Mouse (Mus musculus) Patski (cell line): ENCODE results near the gene Drd1. TPM values are rescaled to one million over a fixed set of nuclear protein-coding genes. Genes with fewer than 3 reads are reported as not detected.

ENCODE experiments used
- ATAC-seq: fragments of 100-300 bp; one replicate; pipeline ENCODE4 v1.8.0; 2021
- CTCF ChIA-PET: fragments of 350-600 bp; sonication (Branson Sonifier 250); formaldehyde crosslinking; loops from one replicate; lab custom pipeline; 2022; ENCODE audit warnings: inconsistent platforms; lab: Charles Lee
- POLR2A ChIA-PET: fragments of 350-600 bp; sonication (Branson Sonifier 250); formaldehyde crosslinking; loops from one replicate; lab custom pipeline; 2022; ENCODE audit warnings: antibody characterized with exemption, inconsistent platforms; lab: Charles Lee
- DNase-seq: peaks from one replicate; pipeline ENCODE4 v3.0.0-alpha.2; 2011; ENCODE audit warnings: low read depth, low spot score
- H3K27me3 ChIP-seq: fragments of 371-371 bp; one replicate; pipeline ENCODE4 v1.5.1; 2021
- CTCF ChIP-seq: fragments of 100-300 bp; IDR thresholded peaks from one replicate; pipeline ENCODE4 v1.5.1; 2021
- in situ Hi-C: fragments of 300-500 bp; cut with MboI; formaldehyde crosslinking; loops from 3 replicates; pipeline ENCODE4 v1.11.1; 2018; ENCODE audit warnings: low pct_unique_long_range_greater_than_20kb, mixed read lengths
- polyA plus RNA-seq: library from polyadenylated mRNA; unstranded; gene quantifications from one replicate; pipeline ENCODE4 v1.2.3, GENCODE M21; 2021

Drd1 gene
- polyA plus RNA-seq, 1 experiment from 2014 or later = 0.44 TPM

DNA sequence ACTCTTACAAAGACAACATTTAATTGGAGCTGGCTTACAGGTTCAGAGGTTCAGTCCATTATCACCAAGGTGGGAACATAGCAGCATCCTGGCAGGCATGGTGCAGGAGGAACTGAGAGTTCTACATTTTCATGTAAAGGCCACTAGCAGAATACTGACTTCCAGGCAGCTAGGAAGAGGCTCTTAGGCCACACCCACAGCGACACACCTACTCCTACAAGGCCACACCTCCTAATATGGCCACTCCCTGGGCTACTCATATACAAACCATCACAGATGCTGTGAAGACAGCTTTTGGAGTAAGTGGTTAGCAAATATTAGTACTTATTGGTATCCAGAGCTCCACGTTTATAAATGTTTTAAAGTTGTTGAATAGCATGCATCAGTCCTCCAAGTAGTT, 19.9 kb upstream of the Drd1 start:
- no peak for TF ChIP-seq CTCF
- ChIA-PET POLR2A (no interaction called here), CTCF (interaction anchor here (1.0 to 1.8 kb wide), 4 partner anchors 12 to 487 kb away, joined by 3 read pairs; no protein-coding TSS in a partner anchor)
- ATAC-seq (no peak), DNase-seq (no peak)
- in situ Hi-C loops = no loop called here
- H3K27me3 ChIP-seq = no peaks in the 10 kb centered on the region

DNA sequence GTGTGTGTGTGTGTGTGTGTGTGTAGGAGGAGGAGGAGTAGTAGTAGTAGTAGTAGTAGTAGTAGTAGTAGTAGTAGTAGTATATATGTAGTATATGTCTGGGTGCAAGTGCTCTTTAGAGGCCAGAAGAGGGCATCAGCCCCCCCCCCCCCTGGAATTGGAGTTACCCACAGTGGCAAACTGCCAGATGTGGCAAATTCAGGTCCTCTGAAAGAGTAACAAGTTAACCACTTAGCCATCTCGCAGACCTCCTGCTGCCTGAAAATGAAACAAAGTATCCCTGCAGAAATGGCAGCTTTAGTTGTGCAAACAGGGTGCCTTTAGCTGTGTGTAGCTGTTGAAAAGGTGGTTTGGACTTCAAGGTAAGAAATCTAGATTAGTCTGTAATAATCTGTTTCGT, 18.0 kb upstream of the Drd1 start:
- no peaks in the 10 kb centered on the region for H3K27me3 ChIP-seq
- DNase-seq = no peak
- ChIA-PET CTCF (interaction anchor here (1.2 kb wide), 1 partner anchor 14 kb away, joined by 3 read pairs; no protein-coding TSS in a partner anchor), POLR2A (interaction anchor here (1.4 kb wide), 1 partner anchor 8 kb away, joined by 3 read pairs; no protein-coding TSS in a partner anchor)
- in situ Hi-C loops = no loop called here
- ATAC-seq = no peak
- TF ChIP-seq CTCF = no peak

DNA sequence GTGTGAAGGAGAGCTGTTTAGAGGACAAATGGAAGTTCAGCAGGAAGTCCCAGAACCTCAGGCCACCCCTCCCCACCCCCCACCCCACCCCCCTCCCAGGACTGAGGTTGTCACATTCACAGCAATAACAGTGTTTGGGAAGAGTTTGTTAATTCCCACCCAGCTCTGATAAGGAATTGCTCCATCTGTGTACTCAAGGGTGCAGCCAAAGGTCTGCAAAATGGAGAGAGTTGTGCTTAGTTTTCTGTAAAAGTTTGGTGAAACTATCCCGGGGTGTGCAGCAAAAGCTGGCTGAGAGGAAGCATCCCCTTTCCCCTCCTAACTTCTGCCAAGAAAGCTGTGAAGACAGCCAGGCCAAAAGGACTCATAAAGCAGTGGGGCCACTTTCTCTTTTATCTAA, 17.6 kb upstream of the Drd1 start:
- no peak for TF ChIP-seq CTCF
- ATAC-seq (no peak), DNase-seq (no peak)
- ChIA-PET POLR2A (interaction anchor here (1.4 kb wide), 1 partner anchor 9 kb away, joined by 3 read pairs; no protein-coding TSS in a partner anchor), CTCF (interaction anchor here (0.9 to 1.4 kb wide), 2 partner anchors 9 to 21 kb away, joined by 3 to 4 read pairs; no protein-coding TSS in a partner anchor)
- in situ Hi-C loops = no loop called here
- no peaks in the 10 kb centered on the region for H3K27me3 ChIP-seq

DNA sequence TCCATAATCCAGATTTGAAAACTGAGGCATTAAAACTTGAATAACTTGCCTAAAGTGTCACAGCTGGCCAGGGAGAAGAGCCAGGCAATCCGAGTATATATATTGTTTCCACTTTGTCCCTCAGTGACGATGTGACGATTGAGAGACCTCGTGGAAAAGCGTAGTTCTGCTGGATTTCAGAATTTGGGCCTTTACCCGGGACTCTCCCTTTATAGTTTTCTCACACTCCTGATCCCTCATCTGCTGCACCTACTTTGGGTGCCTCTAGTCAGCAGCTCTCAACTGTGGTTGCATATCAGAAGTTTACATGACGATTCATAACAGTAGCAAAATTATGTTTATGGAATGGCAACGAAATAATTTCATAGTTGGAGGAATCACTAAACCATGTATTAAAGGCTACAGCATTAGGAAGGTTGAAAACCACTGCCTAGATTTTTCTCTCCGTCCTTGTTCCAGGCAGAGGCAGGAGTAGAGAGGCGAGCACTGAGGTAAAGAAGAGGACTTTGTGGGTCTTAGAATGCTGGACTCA, 17.1 kb upstream of the Drd1 start:
- ATAC-seq = no peak
- ChIA-PET POLR2A (interaction anchor here (0.6 to 1.4 kb wide), 2 partner anchors 9 to 36 kb away, joined by 3 read pairs; no protein-coding TSS in a partner anchor), CTCF (interaction anchor here (0.9 to 1.4 kb wide), 2 partner anchors 9 to 22 kb away, joined by 3 to 4 read pairs; no protein-coding TSS in a partner anchor)
- in situ Hi-C loops = no loop called here
- no peak for TF ChIP-seq CTCF
- H3K27me3 ChIP-seq = no peaks in the 10 kb centered on the region
- DNase-seq = no peak

DNA sequence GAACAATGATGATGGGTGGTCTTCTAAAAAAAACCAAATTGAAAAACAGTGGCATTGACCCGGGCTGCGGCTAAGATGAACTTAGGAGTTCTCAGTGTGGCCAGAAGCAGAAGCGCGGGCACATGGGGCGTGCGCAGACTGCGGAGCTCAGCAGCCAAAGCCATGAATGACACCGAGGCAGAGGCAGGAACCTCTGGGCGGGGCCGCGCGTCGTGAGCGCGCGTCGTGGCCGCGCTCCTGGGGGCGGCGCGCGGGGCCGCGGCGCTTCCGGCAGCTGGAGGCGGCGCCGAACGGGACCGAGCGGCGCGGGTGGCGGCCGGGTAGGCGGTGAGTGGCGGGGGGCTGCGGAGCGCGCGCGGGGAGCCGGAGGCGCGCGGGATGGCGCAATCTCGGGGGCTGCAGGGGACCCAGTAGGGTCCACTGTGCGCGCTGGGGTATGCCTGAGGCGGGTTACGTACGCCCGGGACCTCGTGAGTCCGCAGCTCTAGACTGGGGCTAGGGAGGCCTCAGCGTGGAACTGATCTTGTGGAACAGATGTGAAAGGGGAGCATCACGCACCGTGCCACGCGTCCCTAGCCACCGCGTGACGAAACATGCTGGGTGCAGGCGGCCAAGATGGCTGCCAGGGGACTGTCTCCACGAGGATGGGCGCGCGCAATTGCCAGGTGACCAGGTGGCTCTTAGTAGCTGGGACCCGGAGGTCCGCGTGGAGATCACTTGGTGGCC, 16.3 kb upstream of the Drd1 start, which contains the start of gene Sfxn1:
Gene Sfxn1, plus strand, starts transcription at position 264 of the 726 bp plus-strand sequence.
- DNase-seq = no peak
- TF ChIP-seq CTCF = no peak
- in situ Hi-C loops = no loop called here
- ATAC-seq = peak; percentile 70
- ChIA-PET POLR2A (interaction anchor here (0.6 to 1.9 kb wide), 2 partner anchors 29 to 37 kb away, joined by 3 to 7 read pairs; no protein-coding TSS in a partner anchor), CTCF (interaction anchor here (1.4 kb wide), 1 partner anchor 8 kb away, joined by 3 read pairs; no protein-coding TSS in a partner anchor)
- H3K27me3 ChIP-seq = no peaks in the 10 kb centered on the region

DNA sequence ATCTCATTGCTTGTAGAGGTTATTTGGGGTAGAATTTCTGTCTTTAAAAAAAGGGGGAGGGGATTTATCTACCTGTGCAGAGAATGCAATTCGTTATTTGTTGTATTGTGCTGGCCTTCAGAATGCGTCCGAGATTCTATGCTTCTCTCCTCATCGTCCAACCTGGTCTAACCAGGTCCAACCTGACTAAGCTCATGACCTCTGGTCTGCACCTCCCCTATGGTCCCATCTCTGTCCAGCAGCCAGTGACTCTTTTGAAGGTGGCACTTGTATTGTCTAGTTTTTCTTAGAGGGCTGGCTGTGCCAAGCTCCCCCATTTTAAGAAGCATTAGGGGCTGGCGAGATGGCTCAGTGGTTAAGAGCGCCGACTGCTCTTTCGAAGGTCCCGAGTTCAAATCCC, 15.5 kb upstream of the Drd1 start:
- CTCF ChIA-PET = interaction anchor here (0.7 kb wide), 1 partner anchor 31 kb away, joined by 3 read pairs; no protein-coding TSS in a partner anchor
- in situ Hi-C loops = no loop called here
- no peak for TF ChIP-seq CTCF
- no peak for DNase-seq
- ATAC-seq = no peak
- no peaks in the 10 kb centered on the region for H3K27me3 ChIP-seq
- POLR2A ChIA-PET = interaction anchor here (0.7 to 1.9 kb wide), 2 partner anchors 20 to 30 kb away, joined by 6 to 7 read pairs; no protein-coding TSS in a partner anchor

DNA sequence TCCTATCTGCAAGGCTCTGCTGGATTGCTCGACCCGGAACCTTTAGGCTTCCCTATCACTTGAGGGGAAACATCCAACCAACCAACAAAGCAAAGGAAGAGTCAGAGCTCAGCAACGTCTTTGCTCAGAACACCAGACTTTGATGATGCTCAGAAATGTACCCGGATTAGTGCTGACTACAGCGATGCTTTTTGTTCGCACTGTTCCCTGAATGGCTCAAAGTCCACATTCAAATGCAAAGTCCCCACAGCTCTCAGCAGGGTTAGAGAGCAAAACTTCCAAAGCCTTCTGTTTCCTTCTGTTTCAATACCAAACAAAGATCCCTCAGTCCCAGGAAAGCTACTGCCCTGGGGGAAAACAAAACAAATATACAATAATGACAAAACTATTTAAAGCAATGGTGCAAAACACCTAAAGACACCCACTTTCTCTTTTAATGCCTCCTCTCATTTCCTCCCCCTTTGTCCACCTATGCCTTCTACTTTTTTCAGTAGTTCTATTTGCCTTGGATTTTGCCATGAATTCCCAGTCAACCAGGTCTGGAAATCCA, 12.2 kb upstream of the Drd1 start:
- ATAC-seq = no peak
- POLR2A ChIA-PET = no interaction called here

DNA sequence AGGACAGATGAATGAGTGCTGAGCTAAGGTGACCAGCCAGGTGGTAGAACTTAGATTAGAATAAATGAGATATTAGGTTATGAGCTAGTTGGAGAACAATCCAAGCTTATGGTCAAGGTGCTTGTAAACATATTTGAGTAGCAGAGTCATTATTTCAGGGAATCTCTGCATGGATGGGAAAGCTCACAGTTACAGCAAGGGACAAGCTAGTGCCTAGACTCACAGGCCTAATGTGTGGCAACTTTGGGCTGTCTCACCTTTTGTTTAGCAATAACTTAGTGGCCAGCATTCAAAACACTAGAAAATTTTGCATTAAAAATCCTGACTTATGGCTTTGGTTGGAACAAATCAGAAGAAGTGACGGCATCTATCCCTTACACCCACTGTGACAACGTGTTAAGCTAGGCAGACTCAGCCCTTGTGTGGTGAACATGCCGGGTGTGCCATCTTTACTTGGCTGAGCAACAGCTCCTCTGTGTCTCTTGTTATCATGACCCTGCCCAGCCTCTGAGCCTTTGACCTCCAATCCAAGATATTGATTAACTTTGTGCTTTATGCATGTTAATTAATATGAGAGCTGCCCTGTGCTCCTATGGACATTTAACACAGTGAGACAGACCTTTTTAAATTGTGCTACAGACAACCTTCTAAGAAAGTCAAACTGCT, 10.7 kb upstream of the Drd1 start:
- TF ChIP-seq CTCF = no peak
- ATAC-seq (peak; percentile 91), DNase-seq (peak; percentile 51)
- peaks cover 8% of the 10 kb centered on the region for H3K27me3 ChIP-seq
- POLR2A ChIA-PET = interaction anchor here (0.5 kb wide), 1 partner anchor 53 kb away, joined by 3 read pairs; no protein-coding TSS in a partner anchor
- in situ Hi-C loops = no loop called here
- CTCF ChIA-PET = interaction anchor here (0.9 to 2.0 kb wide), 2 partner anchors 26 to 34 kb away, joined by 4 to 5 read pairs; no protein-coding TSS in a partner anchor

More for the DNA sequence above, 12.2 kb upstream of the Drd1 start:
- in situ Hi-C loops = no loop called here
- DNase-seq = no peak
- no peak for TF ChIP-seq CTCF
- H3K27me3 ChIP-seq = peaks cover 8% of the 10 kb centered on the region
- CTCF ChIA-PET = no interaction called here

DNA sequence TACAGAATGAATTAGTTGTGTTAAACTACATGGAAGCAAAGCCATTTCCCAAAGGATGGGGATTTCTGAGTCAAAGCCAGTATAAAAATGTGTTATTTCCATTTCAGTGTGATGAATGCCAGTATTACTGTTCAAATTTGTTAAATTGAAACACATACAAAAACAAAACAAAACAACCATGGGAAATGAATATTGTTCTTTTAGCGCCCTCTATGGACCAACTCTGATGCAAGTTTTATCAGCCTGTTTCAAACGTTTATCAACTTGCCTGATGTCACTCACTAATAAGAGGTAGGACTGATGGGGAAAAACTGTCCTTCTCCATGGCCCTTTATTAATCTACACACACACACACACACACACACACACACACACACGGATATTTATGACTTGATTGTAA, 7.8 kb upstream of the Drd1 start:
- no peak for DNase-seq
- no peak for TF ChIP-seq CTCF
- in situ Hi-C loops = no loop called here
- ChIA-PET CTCF (interaction anchor here (1.0 to 2.3 kb wide), 4 partner anchors 9 to 37 kb away, joined by 3 to 6 read pairs (median 4); no protein-coding TSS in a partner anchor), POLR2A (no interaction called here)
- ATAC-seq = no peak
- peaks cover 26% of the 10 kb centered on the region for H3K27me3 ChIP-seq

DNA sequence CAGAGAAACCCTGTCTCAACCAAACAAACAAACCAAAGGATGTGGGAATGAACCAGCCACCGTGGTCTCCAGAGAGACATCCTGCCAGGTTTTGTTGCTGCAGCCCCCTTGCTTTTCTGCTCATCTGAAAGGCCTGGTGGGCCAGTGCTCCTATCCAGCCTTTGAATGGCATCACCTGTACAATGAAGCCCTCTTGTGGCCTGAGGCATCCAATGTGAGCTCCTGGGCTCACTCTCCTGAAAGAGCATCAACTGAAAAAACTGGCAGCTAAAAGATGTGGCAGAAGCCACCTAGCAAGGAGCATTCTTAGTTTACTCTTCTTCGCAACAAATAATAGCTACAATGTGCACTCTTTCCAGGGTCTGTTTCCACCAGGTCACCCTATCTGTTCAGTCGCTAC, 6.6 kb upstream of the Drd1 start:
- DNase-seq (no peak), ATAC-seq (no peak)
- POLR2A ChIA-PET = no interaction called here
- H3K27me3 ChIP-seq = peaks cover 39% of the 10 kb centered on the region
- CTCF ChIA-PET = interaction anchor here (1.5 kb wide), 1 partner anchor 12 kb away, joined by 3 read pairs; no protein-coding TSS in a partner anchor
- in situ Hi-C loops = no loop called here
- TF ChIP-seq CTCF = no peak
